Mouse (Mus musculus) right cerebral cortex, postnatal 14 days (tissue): ENCODE measurements around the gene Cltc.
A peak's percentile ranks its signal among the peaks of the same experiment; 100 is the strongest.
"Not testable (repeated sequence)": the region's sequence is repeated elsewhere in the genome, so short reads cannot be mapped to it uniquely, and the experiment has no call there.

Experiments
- DNase-seq: peaks from one replicate; pipeline ENCODE4 v3.0.0; 2022

The Cltc gene

DNA sequence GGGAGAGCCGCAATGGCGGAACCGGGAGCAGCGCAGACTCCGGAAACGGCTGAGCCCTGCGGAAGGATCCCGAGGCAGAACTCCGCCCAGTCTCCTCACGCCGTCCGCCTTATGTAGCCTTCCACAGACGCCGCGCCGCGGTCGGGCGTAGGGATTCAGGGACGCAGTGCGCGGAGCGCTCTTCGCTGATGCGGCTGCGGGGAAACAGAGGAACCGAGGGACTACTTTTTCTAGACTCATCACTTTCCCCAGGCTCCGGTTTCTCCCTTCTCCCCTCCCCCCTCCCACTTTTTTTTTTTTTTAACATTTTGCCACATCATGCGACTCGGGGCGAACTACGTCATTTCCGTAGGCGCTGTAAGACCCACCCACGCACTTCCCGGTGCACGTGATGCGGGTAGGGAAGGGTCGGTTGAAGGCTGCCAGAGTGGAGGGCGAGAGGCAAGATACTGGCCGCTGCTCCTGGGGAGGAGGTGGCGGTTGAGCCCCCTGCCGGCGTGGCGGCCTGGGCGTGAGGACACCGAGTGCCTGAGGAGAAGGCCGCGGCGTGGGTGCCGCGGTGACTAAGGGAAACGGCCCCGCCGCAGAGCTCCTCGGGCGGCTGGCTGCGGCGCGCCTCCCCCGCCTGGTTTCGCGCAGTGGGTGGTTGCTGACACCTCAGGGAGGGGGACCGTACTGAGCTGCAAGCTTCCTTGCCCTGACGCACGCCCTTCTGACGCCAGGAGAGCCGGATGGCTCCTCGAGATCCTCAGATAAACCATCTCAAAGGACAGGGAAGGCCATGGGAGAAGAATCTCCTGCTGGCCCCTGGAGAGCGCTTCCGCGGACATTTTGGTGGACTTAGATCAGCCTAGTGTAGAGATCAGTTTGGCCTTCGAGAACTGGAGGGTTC lies at the start of gene Cltc:
Gene Cltc, minus strand, starts transcription at position 86 of the 892 bp plus-strand sequence.
- DNase-seq = peak; percentile 98

DNA sequence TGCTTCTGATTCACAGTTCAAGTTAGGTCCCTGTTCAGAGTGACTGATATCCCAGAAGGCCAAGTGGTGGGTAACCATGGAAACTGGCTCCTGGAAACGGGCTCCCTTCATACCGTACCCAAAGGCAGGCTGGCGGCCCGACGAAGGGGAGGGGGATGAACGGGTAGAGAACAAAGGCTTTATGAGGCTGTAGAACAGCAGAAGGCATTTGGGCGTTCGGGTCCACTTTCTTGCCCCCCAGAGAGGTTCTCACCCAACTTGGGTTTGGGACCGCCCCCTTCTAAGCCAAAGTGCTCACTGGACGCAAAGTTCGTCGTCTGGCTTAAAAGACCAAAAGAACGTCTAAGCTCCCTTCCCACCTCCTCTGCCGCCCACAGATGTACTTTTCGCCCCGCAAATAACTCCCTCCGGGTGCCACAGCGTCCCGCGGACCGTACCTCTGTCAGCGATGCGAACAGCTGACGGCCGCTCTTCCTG lies 49.7 kb upstream of the Cltc start:
- peak; percentile 39 for DNase-seq

DNA sequence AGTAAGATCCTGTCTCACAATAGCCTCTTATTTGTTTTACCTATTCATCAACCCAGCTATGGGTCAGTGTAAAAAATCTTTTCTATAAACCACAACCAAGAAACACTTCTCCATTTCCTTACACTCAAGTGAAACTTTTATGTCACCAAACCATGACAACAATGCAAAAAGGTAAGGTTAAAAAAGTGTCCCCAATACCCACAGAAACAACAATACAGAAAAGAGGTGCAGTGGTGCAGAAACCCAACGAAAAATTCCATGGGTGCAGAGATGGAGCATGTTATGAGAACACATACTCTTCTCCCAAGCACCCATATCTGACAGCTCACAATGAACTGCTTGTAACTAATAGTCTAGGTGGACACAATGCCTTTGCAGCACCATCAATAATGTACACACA lies 36.8 kb upstream of the Cltc start:
- DNase-seq = no peak

DNA sequence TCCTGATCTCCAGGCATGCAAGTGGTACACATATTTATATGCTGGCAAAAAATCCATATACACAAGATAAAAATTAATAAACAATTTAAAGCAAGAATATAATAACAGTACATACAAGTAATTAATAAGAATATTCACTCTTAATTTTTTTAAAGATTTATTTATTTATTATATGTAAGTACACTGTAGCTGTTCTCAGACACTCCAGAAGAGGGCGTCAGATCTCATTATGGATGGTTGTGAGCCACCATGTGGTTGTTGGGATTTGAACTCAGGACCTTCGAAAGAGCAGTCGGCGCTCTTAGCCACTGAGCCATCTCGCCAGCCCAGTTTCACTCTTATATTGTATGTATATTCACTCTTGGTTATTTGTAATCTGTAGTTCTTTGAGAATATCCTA lies 30.1 kb upstream of the Cltc start:
- DNase-seq = peak; percentile 3

DNA sequence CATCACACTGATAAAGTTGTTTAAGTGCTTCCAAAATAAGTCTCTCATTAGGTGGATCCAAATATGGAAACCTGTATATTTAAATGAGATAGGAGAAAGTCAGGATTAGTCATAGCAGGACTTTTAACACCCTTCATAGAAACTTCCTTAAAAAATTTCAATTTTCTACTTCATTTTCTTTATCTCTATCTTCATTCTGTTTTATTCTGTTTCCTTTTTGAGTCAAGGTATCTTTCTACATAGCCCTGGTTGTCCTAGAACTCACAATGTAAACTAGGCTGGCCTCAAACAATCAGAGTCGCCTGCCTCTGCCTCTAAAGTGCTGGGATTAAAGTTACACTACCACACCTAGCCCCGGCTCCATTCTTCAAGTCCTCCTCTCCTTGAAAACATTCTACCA lies 28.4 kb upstream of the Cltc start:
- no peak for DNase-seq

DNA sequence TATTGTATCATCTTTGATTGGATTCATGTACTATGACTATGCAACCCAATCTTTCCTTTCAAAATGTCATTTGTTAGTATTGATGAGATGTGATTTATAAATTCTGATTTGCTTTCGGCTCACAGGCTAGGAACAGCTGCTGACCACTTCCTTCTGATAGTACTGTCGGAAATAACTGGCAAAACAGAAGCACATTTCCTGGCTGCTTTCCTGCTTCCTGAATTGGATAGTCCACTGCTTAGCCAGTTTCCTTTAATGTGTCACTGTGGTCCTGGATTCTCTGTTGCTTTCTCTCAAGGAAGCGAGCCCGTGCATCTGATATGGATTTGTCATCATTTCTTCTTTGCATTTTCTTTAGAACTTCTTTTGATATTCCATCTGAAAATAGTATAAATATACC lies 12.5 kb upstream of the Cltc start:
- DNase-seq = no peak

DNA sequence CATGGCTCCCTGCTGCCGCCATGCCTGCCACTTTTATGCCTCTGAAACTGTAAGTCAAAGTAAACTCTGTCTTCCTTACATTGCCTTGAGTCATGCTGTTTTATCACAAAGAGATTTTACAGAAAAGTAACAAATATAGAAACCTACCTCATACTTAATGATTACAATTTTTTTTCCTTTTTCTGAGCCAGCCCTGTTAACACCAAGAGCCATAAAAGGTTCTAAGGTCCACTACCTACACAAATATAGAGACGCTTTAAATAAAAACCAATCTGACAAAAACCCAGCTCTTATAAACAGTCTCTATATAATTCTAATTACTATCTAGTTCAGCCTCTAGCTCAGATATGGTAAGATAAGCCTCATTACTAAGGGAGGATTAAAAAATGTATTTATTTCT lies 7.1 kb upstream of the Cltc start:
- no peak for DNase-seq

DNA sequence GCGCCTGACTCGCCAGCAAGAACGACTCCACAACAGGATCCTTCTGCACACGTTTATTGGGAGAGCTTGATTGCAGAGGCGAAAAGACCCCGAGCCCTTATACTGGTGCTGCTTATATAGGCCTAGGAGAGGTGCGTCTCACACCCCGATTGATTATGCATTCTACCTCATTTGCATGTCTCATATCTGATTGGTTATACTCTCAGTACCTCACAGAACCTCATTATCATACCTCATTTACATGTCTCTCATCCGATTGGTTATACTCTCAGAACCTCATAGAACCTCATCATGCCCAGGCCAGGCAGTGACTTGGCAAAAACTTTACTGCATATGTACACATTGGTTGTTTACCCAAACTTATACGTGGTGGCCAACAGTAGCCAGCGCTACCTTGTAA lies 5.8 kb upstream of the Cltc start:
- DNase-seq = not testable (repeated sequence)

DNA sequence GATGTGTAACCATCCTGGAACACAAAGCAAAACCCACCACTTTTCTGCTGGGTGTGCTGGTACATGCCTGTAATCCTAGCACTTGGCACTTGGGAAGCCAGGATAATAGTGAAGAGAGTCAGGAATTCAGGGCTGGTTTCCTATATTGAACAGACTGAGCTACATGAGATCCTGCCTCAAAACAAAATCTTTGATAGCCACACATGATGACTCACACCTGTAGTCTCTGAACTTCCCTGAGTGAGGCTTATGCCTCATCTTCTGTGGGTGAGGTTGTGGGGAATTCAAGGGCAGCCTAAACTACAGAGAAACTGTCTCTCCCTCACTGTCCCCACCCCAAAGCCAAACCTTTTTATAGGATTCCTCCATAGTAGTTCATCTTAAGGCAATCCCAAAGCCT lies 3.0 kb upstream of the Cltc start:
- DNase-seq = no peak

DNA sequence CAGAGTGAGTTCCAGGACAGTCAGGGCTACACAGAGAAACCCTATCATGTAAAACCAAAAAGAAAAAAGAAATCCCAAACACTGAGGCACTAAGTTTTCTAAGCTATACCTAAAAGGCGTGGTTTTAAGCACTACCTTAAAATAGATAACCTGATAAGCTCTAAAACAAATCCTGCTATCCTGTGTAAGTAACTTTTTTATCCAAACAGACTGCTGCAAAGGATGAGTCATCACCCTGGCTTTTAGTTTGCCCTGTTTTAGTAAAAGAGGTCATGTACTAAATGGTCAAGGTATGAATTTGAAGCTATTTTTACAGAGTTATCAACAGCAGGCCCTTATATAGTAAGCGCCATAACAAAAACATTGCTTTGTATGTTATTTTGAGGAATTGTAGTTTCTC lies 2.5 kb upstream of the Cltc start:
- DNase-seq = no peak

DNA sequence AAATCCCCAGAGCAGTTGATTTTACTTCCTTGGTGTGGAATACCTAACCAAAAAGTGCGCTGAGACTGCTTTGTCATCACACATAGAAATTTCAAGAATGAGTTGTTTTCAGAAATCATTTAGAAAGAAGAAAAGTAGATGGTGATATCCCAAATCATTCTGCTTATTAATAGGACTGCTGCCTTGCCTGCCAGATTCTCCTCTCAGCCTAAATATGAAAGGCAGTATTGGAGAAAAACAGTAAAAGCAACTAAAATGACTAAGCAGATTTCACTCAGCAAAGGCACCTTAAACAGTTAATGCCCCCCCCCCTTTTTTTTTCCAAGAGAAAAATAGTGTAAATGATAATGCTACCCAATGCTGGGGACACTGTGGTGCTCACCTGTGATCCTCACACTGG lies 1.9 kb upstream of the Cltc start:
- no peak for DNase-seq

DNA sequence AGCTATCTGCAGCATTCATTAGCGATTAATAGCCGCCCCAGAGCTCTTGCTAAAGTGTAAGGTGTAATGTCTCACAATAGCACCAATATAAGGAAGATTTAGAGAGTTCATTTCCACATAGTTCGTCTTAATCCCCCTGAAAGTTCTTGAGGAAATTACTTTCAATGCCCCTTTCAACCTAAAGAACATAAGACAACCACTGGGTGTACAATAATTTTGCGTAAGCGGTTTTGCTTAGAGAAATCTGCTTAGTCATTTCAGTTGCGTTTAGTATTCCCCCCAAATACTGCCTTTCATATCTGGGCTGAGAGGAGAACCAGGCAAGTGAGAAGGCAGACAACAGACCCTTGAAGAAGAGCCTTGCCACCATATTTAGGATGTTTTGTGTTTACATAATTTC lies 1.2 kb upstream of the Cltc start:
- DNase-seq = no peak

DNA sequence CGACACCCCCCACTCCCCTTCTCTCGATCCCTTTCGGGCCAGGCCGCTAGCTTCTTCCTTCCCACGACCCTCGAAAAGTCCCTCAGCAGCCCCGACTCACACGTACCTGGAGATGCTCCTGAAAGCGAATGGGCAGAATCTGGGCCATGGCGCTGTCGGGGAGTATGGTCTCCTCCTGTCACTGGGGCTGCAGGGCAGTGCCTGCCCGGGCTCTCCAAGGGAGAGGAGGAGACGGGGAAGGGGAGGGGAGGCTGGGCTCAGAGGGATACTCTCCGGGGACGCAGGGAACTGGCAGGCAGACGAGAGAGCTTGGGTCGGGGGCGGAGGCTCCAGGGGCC lies 254 bp downstream of the Cltc start:
- no peak for DNase-seq

DNA sequence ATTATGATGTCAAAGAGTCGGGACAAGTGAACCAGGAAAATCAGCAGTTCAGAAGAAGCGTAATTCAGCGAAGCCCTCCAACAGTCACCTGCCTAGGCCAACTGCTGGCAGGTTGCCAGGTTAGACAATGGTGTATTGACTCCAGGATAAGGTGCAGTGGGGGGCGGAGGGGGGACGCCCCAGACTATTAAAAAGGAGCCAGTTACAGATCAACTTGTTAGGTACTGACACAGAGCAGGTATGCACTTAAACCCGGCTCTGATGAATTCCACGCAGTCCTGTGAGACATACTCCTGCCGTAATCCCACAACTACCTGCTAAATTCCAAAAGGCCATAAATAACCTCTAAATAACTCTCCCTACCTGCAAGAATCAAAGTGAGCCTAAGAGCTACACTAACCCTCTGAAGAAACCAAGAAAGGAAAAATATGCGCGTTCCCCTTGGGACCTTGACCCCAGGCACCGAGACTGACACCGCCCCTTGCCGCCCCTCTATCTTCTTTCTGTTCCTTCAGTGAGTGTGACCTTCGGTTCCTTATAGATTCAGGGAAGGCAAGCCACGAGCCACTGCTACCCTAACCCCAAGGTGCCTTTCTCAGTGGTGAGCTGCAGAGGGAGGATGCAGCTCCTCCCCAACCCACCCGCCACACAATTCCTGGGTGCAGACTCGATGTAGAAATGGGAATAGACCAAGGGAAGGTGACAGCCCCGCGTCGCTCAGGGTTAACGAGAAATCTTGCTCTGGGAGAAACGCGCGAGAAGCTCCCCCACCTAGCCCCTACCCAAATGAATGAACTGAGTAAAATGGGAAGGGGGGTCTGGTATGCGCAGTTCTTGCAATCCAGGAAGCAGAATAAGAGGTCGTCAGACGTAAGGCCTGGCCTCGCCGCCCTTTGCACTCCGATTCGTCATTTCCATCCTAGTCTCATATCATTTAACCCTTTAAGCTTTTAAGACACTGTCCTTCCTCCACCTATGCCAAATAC lies 916 bp downstream of the Cltc start:
- peak; percentile 52 for DNase-seq

DNA sequence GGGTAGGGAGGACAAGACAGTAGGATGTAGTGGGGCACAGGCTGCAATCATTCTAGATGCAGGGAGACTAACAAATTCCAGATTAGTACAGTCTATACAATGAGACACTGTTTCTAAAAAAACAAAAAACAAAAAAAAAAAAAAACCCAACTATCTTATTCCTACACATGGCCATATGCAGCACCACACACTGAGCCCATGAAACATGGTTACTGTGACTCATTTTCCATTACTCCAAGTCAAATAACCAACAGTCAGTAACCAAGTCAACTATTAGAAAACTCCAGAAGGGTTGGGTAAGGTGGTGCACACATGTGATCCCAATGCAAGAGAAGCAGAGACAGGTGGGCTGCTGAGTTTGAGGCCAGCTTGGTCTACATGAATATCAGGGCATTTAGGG lies 5.0 kb downstream of the Cltc start:
- DNase-seq = no peak

DNA sequence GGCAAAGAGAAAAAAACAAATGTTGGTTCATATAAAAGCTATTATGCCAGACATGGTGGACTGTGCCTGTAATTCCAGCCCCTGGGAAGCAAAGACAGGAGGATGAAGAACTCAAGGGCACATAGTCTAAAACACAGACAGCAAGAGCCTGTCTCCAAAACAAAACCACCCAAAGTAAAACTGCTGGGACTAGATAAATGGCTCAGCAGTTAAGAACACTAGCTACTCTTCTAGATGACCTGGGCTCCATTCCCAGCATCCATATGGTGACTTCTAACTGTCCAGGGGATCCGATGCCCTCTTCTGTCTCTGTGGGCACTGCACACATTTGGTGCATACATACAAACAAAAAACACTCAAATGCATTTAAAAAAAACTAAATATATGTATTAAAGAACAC lies 6.4 kb downstream of the Cltc start:
- DNase-seq = no peak

DNA sequence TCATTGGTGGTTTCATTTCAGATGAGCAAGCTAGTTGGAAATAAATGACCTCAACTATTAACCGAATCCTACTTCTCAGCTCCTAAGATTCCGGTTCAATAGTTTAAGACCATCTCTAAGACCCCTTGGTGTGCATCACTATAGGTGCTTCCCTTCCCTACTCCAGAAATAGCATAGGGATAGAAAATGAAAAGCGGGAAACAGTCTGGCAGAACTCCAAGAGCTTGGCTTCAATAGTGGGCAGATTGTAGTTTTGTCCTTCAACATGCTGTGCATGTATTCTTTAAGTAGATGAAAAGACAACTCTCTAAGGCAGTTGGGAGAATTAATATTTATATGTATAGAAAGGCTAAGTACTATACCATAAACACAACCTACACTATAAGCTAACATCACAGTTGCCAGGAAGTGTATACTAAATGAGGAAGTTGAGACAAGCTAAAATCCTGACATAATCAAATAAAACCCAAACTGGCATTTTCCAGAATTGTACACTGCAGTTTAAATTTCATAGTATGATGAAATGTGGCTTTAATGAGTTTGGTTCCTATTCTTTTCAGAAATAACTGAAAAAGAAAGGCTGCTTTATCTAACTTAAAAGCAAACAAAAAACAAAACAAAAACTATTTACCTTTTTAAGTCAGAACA lies 7.5 kb downstream of the Cltc start:
- no peak for DNase-seq

DNA sequence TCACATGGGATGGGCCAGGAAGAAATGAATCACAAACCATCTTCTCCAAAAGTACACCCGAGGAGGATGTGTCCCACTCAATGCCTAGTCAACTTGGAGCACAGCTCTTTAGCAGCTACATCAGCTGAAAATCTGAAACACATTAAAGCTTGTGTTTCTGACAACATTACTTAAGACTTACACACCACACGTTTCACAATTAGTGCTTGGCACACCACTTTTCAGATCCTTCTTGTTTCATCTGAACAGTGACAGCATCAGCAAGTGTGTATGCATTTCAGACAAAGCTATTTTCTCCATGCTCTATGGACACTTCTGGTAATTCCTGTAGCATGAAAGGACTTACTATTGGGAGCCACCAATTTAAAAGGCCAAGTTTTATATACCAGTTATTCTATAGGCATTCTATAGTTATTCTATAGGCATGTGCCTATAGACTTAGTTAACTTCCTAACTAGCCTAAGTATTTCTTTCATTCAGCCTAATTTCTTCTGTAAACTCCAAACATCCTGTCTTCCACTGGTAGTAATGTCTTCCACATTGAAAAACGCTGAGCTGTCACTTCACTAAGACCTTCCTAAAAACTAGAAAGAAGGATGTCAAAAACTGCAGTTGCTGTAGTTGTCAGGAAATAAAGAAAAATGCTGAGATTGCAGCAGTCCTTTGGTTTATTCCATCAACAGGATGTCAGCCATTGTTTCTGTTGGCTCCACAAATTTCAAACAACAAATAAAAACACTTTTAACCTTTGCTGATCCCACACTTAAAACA lies 11.5 kb downstream of the Cltc start:
- no peak for DNase-seq

DNA sequence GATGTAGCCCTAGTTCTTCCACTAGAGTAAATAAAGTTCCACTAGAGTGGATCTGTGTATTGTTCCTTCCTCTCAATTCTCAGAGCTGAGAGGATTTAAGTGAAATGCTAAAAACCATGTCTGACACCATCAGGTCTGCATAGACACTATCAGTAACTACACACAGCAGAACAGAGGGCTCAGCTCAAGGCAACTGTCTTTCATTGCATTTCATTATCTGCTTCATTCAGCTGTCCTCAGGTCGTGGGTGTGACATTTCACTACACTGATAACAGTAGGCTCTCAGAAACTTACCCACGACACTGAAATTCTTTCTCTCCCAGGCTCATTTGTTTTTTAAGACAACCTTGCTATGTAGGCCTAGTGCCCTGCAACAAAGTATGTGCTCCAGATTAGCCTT lies 14.8 kb downstream of the Cltc start:
- DNase-seq = no peak

DNA sequence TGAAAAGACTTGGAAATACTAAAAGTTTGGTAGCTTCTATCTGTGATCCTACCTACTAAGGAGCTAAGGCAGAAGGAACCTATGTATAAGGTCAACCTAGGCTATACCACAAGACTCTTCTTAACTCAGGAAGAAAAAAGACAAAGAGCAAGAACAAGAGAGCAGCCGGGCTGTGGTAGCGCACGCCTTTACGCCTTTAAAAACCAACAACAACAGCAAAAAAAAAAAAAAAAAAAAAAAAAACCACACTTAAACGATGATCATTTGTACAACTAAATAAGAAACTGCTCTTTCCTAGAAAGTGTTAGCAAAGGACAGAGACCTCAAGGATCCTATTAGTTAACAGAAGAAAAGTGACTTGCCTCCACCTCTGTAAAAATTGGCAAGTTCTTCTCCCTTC lies 15.9 kb downstream of the Cltc start:
- DNase-seq = no peak

DNA sequence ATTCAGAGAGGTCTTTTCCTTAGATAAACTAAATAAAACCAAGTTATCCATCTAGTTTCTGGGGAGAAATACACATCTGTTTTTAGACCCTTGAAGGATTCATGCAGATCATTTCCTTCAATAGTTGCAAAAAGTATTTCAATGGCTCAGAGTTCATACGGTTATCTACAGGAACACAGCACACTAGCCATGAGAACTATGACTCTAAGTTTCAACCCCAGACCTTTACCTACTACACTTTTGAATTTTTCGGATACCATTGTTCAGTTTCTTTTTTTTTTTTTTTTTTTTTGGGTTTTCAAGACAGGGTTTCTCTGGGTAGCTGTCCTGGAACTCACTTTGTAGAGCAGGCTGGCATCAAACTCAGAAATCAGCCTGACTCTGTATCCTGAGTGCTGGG lies 17.9 kb downstream of the Cltc start:
- DNase-seq = no peak

DNA sequence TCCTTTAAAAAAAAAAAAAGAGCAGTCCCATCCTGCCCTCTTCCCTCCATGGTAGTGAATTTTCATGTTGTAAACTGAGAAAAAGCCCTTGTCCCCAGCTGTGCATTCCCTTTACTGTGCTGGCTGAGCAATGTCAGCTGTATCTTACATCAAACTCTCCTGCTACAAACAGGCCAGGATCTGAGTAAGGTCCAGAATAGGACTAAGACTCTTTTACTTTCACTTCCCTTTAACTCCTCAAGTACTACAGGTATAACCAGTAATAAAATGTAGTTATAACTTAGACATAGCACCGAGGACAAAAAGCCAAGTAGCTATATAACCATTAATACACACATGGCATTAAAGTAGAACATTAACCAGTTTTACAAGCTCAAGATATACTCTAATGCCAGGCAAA lies 18.4 kb downstream of the Cltc start:
- no peak for DNase-seq

DNA sequence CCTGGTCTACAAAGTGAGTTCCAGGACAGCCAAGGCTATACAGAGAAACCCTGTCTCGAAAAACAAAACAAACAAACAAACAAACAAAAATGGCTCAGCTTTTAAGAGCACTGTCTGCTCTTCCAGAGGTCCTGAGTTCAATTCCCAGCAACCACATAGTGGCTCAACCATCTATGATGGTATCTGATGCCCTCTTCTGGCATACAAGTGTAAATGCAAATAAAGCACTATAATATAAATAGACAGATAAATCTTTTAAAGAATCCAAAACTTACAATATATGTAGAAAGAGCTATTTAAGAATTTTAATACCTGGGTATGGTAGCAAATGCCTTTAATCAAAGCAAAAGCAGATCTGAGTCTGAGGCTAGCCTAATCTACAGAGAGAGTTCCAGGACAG lies 19.1 kb downstream of the Cltc start:
- not testable (repeated sequence) for DNase-seq
